Mouse (Mus musculus) spleen, postnatal 10 days (tissue): ENCODE results near the gene Rab23.

Experiments used
- DNase-seq, 2 experiments: peaks; one replicate each; pipeline ENCODE4 v3.0.0; 2021 to 2022; ENCODE audit warnings: low spot score in 2 of 2

Rab23 gene

GRCm38 (mm10) chr1:33766520-33767508 lies 47.1 kb downstream of the Rab23 start:
- no peak for DNase-seq

DNA sequence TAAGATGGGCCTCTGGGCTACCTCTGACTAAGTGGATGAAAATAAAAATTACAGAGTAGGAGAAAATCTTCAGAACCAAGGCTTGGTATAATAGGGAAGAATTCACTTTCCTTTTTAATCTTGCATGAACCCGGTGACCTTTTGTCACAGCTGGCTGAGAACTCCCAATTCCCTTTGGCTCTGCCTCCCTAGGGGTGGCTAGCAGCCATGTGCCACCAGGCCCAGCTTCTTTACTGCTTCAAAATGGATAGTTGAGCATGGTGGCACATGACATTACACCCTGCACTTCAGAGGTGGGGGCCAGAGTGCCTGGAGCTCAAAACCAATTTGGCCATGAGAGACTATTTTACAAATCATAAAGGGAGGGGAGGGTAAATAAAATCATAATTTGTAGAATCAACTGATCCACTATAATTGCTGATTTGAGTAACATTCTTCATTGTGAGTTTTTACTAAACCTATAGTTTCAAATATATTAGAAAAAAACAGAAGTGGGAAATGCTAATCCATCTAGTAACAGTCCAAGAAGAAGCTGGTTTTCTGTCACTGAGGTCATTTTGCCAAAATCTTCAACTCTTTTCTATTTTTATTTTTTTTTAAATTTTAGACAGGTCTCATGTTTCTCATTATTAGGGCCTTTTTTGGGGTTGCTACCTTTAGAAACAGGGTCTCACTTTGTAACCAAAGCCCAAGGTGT lies 48.6 kb downstream of the Rab23 start:
- no peak for DNase-seq

- DNase-seq = no peak
Observed at GRCm38 (mm10) chr1:33768827-33769226, 49.1 kb downstream of the Rab23 start.

DNA sequence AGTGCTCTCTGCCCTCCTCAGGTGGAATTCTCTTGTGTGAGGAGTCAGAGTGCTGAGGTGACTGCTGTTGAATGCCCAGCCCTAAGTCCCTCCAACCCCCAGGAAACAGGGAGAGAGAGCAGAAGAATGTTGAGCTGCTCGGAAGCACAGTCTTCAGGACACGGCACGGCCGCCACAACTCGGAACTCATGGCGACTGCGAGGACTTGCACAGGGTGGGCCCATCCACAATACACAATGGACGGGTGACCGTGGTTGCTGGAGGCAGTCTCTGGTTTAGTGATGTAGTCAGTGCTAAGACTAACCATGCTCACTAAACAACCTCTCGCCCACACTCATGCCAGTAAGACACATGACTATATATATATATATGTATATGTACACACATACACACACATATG lies 51.9 kb downstream of the Rab23 start:
- DNase-seq = no peak

DNA sequence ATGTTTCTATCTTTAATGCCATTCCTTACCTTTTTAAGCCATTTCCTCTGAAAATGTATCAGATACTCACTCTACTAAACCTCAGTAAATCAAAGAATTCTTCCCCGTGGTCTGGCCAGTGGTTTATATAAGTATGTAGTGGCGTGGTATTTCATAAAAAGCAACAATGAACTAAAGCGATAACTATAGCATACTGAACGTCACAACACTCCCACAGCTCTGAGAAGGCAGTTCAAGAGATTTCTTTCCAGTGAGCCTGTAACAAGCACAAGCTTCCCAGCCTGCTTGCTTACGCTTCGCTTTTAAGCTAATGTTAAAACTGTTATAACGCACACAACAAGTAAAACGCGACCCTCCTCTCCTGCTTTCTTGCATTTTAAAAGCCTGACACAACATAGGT lies 52.4 kb downstream of the Rab23 start:
- DNase-seq = no peak

DNA sequence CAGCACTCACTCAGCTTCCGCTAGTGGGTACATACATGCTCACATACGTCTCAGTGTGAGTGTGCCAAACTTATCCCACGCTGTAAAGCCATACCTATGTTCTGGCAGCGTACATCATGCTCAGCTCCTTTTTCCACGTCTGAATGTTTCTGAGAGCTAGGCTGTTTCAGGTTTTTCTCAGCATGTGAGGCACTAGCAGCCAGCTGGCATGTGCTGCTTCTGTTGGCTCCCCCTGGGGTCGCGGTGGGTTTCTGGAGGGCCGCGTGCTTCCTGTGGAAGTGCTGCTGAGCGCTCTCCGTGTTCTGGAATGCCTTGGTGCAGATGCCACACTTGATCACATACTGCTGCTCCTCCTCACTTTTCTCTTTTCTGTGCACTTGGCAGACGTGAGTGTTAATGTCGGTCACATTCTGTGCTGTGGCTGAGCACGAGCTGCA lies 56.5 kb downstream of the Rab23 start:
- no peak for DNase-seq

DNA sequence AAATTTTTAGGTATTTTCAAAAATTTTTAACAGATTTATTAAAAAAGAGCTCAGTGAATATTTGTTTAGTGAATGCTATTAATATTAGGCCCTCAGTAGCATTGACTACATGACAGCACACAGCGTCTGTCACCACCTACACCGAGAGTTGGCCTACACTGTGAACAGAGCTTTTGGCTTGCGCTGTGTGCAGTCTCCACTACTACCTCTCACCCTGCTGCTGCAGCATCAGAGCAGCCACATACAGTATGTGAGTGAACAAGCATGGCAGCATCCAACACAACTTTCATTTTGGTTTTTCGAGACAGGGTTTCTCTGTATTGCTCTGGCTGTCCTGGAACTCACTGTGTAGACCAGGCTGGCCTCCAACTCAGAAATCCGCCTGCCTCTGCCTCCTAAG lies 64.9 kb downstream of the Rab23 start:
- DNase-seq = no peak

- no peak for DNase-seq
Observed at GRCm38 (mm10) chr1:33788072-33788471, 68.4 kb downstream of the Rab23 start.

DNA sequence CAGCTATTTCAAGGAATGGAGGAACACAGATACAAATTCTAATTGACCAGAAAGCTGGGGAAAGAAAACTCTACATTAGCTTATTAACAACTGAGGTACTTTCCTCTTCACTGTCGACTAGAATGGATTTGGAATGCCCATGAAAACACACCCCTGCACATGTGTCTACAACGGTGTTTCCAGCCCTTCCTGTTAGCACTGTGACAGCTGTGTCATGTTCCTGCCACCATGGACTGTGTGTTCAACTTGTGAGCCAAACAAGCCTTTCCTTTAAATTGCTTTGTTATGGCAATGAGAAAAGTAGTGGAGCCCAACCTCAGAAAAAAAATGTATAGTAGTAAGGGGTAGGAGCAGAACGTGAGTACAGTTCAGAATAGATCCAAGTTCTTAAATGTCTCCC lies 68.8 kb downstream of the Rab23 start:
- no peak for DNase-seq
